In genomic region chr15:97468732-97469683, GRCm38 (mm10) we compare ENCODE assay signal across 13 mouse cellular contexts.
DNase-seq lines count a peak whose midpoint lies in the region; ATAC-seq and TF ChIP-seq lines count a peak whose summit lies in the region.
"Had no signal": no experiment of that assay in that cellular context is flagged by ENCODE, and none has a peak within 500 bp of the region (broad histone marks: within the 10 kb centered on the region; RNA-seq: fewer than 3 reads in every experiment).

No protein-coding gene starts in this region.

- H3K36me3 ChIP-seq in heart, embryonic 10.5 days: no peaks in the 10 kb centered on the region
- H3K36me3 ChIP-seq: embryonic facial prominence, embryonic 10.5 days; heart, embryonic 15.5 days had no signal

- H3K9me3 ChIP-seq in heart, embryonic 10.5 days: no peaks in the 10 kb centered on the region
- H3K9me3 ChIP-seq: embryonic facial prominence, embryonic 10.5 days; heart, embryonic 15.5 days had no signal

- peak; percentile 44 for ATAC-seq in CD4-positive, CD25-positive, alpha-beta regulatory T cell, adult 4 months
- ATAC-seq: forebrain, embryonic 16.5 days had no signal

- no peak for TF ChIP-seq CTCF in gastrocnemius, adult 2 months (IDR thresholded peaks at IDR 0.05)

- no peak overlapping the region for H3K4me3 ChIP-seq in gastrocnemius, adult 2 months
- H3K4me3 ChIP-seq in heart, embryonic 10.5 days: no peak overlapping the region
- H3K4me3 ChIP-seq: embryonic facial prominence, embryonic 10.5 days; heart, embryonic 15.5 days had no signal

- no peak overlapping the region for H3K27ac ChIP-seq in gastrocnemius, adult 2 months
- H3K27ac ChIP-seq in heart, embryonic 10.5 days: no peak overlapping the region
- H3K27ac ChIP-seq: embryonic facial prominence, embryonic 10.5 days; heart, embryonic 15.5 days had no signal

- peak; percentile 19 for DNase-seq in gastrocnemius, postnatal 25 days
- no peak for DNase-seq in gastrocnemius, adult 2 months
- peak; percentile 27 to 29 for DNase-seq in lung, postnatal 4 days
- peak; percentile 43 to 73 for DNase-seq in spleen, postnatal 4 days (ENCODE audit: low spot score in 2 of 2)
- no peak for DNase-seq in left cerebral cortex, adult 18-20 months (ENCODE audit: low spot score in 2 of 2)
- no peak for DNase-seq in heart, embryonic 10.5 days (ENCODE audit: low spot score)
- DNase-seq in cerebellum, postnatal 10 days: no peak
- DNase-seq: adrenal gland, adult 2 months; kidney, adult 18-20 months had no signal

- WGBS in heart, embryonic 10.5 days: 73% methylated on average over 23 of the region's 23 CpGs

- H3K27me3 ChIP-seq in heart, embryonic 10.5 days (ENCODE audit: insufficient read depth, poor library complexity, severe bottlenecking): no peaks in the 10 kb centered on the region
- H3K27me3 ChIP-seq: heart, embryonic 15.5 days had no signal

- intact Hi-C loops in gastrocnemius, adult 2 months (cut with DNase I): loop anchor here (10.0 kb wide), 1 partner anchor 106 kb away; no protein-coding TSS in a partner anchor

- no peaks in the 10 kb centered on the region for H3K4me1 ChIP-seq in heart, embryonic 10.5 days
- H3K4me1 ChIP-seq: embryonic facial prominence, embryonic 10.5 days had no signal

Comparison
In these comparisons a context has a peak if more than half of its experiments do, and no peak if none do; other contexts are left out.
1. DNase-seq: peak in gastrocnemius, postnatal 25 days (single experiment), lung, postnatal 4 days (2 of 2) and spleen, postnatal 4 days (2 of 2); none in gastrocnemius, adult 2 months (single experiment), left cerebral cortex, adult 18-20 months (0 of 2), heart, embryonic 10.5 days (single experiment) and cerebellum, postnatal 10 days (0 of 2).